Mouse (Mus musculus): ENCODE results near the gene Zap70. TPM values are rescaled to one million over a fixed set of nuclear protein-coding genes. Genes with fewer than 3 reads are reported as not detected.

The Zap70 gene
- polyA plus RNA-seq, 1 experiment from 2014 or later, result 9.0 TPM

DNA sequence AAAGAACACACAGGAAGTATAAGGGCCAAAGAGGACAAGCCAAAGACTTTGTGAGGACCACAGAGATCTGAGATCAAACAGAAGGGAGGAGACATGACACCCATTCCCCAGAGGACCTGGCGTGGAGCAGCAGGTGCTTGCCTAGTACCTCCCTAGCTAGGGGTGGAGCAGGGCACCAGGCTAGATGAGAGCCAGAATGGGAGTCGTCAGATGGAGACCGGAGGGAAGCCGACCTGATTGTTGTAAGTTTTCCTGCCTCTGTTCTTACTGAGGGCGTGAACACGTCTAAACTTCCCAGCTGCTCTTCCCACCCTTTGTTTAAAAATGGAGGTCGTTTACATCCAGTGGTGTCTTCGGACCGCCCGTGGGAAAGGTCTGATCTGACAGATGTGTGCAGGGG lies 5.7 kb downstream of the Zap70 start:
- 39% methylated on average over 10 of the region's 10 CpGs for WGBS
- H3K4me1 ChIP-seq (ENCODE audit: control insufficient read depth, insufficient read depth, low read length), result no peaks in the 10 kb centered on the region
- H3K4me2 ChIP-seq (ENCODE audit: low read depth, low read length), result peak overlapping the region; percentile 12; the same call in 1 of the 2 replicates
- no peaks in the 10 kb centered on the region for H3K36me3 ChIP-seq (ENCODE audit: control insufficient read depth, insufficient read depth)
- no peak overlapping the region for H3K4me3 ChIP-seq (ENCODE audit: low read length)
- no peaks in the 10 kb centered on the region for H3K9me3 ChIP-seq (replicated peaks; ENCODE audit: control insufficient read depth, low read length)
- H3K27me3 ChIP-seq (ENCODE audit: control insufficient read depth, insufficient read depth, low read length), result peaks cover 13% of the 10 kb centered on the region
- no peak overlapping the region for H3K9ac ChIP-seq (ENCODE audit: low read length)
- H3K27ac ChIP-seq (ENCODE audit: low read length), result no peak overlapping the region
- ATAC-seq (replicated peaks; ENCODE audit: extremely low read depth, insufficient read depth, low FRiP score), result peak; percentile 33; the same call in 1 of the 2 replicates

GRCm38 (mm10) chr1:36768786-36769185 lies 7.2 kb downstream of the Zap70 start:
- H3K27ac ChIP-seq (ENCODE audit: low read length), result no peak overlapping the region
- H3K9ac ChIP-seq (ENCODE audit: low read length), result no peak overlapping the region
- H3K4me2 ChIP-seq (ENCODE audit: low read depth, low read length), result no peak overlapping the region
- no peaks in the 10 kb centered on the region for H3K4me1 ChIP-seq (ENCODE audit: control insufficient read depth, insufficient read depth, low read length)
- WGBS, result 66% methylated on average over 5 of the region's 5 CpGs
- ATAC-seq (replicated peaks; ENCODE audit: extremely low read depth, insufficient read depth, low FRiP score), result no peak
- H3K4me3 ChIP-seq (ENCODE audit: low read length), result no peak overlapping the region
- no peaks in the 10 kb centered on the region for H3K36me3 ChIP-seq (ENCODE audit: control insufficient read depth, insufficient read depth)
- peaks cover 13% of the 10 kb centered on the region for H3K27me3 ChIP-seq (ENCODE audit: control insufficient read depth, insufficient read depth, low read length)
- 0 out of 2 replicates have a peak, but pooled peaks cover under 1% of the 10 kb centered on the region for H3K9me3 ChIP-seq (replicated peaks; ENCODE audit: control insufficient read depth, low read length)

GRCm38 (mm10) chr1:36769951-36770350 lies 8.4 kb downstream of the Zap70 start:
- Histone ChIP-seq H3K36me3 (ENCODE audit: control insufficient read depth, insufficient read depth) (no peaks in the 10 kb centered on the region), H3K9ac (ENCODE audit: low read length) (no peak overlapping the region), H3K27ac (ENCODE audit: low read length) (no peak overlapping the region), H3K4me1 (ENCODE audit: control insufficient read depth, insufficient read depth, low read length) (no peaks in the 10 kb centered on the region), H3K4me3 (ENCODE audit: low read length) (no peak overlapping the region), H3K4me2 (ENCODE audit: low read depth, low read length) (no peak overlapping the region), H3K9me3 (replicated peaks; ENCODE audit: control insufficient read depth, low read length) (0 out of 2 replicates have a peak, but pooled peaks cover 3% of the 10 kb centered on the region), H3K27me3 (ENCODE audit: control insufficient read depth, insufficient read depth, low read length) (peaks cover 13% of the 10 kb centered on the region)
- 84% methylated on average over 1 of the region's 1 CpGs for WGBS
- ATAC-seq (replicated peaks; ENCODE audit: extremely low read depth, insufficient read depth, low FRiP score), result no peak

DNA sequence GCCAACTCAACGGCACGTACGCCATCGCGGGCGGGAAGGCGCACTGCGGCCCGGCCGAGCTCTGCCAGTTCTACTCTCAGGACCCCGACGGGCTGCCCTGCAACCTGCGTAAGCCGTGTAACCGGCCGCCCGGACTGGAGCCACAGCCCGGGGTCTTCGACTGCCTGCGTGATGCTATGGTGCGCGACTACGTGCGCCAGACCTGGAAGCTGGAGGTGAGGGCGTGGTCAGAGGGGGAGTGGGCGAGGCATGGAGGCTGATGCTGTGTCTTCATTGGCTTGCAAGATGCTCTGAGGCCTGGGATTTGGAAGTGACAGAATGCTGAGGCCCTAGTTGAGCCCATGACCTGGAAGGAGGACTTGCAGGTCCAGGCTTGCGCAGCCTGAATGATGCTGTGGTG lies 9.4 kb downstream of the Zap70 start:
- H3K4me3 ChIP-seq (ENCODE audit: low read length), result peak overlapping the region; percentile 20
- H3K4me1 ChIP-seq (ENCODE audit: control insufficient read depth, insufficient read depth, low read length), result no peaks in the 10 kb centered on the region
- H3K9ac ChIP-seq (ENCODE audit: low read length), result no peak overlapping the region
- H3K9me3 ChIP-seq (replicated peaks; ENCODE audit: control insufficient read depth, low read length), result peaks cover 8% of the 10 kb centered on the region
- no peak for ATAC-seq (replicated peaks; ENCODE audit: extremely low read depth, insufficient read depth, low FRiP score)
- H3K36me3 ChIP-seq (ENCODE audit: control insufficient read depth, insufficient read depth), result no peaks in the 10 kb centered on the region
- peak overlapping the region; percentile 43 for H3K4me2 ChIP-seq (ENCODE audit: low read depth, low read length)
- peaks cover 13% of the 10 kb centered on the region for H3K27me3 ChIP-seq (ENCODE audit: control insufficient read depth, insufficient read depth, low read length)
- WGBS, result 19% methylated on average over 27 of the region's 27 CpGs
- no peak overlapping the region for H3K27ac ChIP-seq (ENCODE audit: low read length)

DNA sequence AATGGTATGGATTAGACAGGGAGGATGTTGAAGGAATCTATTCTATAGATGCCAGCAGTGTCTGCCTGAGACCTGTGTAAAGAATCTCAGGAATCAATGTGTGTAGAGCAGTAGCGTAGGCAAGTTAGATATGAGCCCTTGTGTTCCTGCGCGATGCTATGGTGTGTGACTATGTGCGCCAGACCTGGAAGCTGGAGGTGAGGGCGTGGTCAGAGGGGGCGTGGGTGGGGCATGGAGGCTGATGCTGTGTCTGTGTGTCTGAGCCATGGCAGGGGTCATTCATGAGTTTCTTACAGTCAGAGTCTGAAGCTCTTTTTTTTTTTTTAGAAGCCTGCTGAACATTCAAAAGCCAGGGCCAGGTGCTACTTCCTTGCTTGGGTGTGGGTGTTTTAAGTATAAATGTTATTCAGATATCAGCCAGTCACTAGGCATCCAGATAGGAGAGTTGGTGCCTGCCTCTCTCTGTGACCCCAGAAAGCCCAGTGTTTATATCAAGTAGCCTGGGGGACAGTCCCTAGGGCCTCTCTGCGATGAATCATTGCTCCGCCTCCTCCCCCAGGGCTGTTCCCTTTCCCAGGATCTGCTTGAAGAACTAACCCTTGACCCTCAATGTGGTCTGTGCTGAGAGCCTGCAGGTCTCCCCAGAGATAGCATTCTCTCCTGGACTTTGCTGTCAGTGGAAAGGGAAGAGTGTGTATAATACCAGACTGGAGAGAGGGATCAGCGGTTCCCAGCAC lies 10.8 kb downstream of the Zap70 start:
- Histone ChIP-seq H3K27ac (ENCODE audit: low read length) (no peak overlapping the region), H3K27me3 (ENCODE audit: control insufficient read depth, insufficient read depth, low read length) (peaks cover 13% of the 10 kb centered on the region), H3K36me3 (ENCODE audit: control insufficient read depth, insufficient read depth) (no peaks in the 10 kb centered on the region), H3K4me3 (ENCODE audit: low read length) (no peak overlapping the region), H3K4me1 (ENCODE audit: control insufficient read depth, insufficient read depth, low read length) (no peaks in the 10 kb centered on the region), H3K9me3 (replicated peaks; ENCODE audit: control insufficient read depth, low read length) (peaks cover 8% of the 10 kb centered on the region), H3K9ac (ENCODE audit: low read length) (no peak overlapping the region), H3K4me2 (ENCODE audit: low read depth, low read length) (no peak overlapping the region)
- 80% methylated on average over 9 of the region's 9 CpGs for WGBS
- ATAC-seq (replicated peaks; ENCODE audit: extremely low read depth, insufficient read depth, low FRiP score), result no peak

DNA sequence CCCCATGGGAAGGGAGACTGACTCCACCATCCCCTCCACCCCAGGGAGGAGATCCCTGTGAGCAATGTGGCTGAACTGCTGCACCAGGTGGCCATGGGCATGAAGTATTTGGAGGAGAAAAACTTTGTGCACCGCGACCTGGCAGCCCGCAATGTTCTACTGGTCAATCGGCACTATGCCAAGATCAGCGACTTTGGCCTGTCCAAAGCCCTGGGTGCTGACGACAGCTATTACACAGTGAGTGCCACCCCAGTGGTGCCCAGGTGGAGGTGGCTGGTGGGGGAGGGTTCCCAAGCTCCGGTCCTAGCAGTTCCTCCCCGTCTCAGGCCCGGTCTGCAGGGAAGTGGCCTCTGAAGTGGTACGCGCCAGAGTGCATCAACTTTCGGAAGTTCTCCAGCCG lies 19.2 kb downstream of the Zap70 start:
- Histone ChIP-seq H3K4me3 (ENCODE audit: low read length) (no peak overlapping the region), H3K36me3 (ENCODE audit: control insufficient read depth, insufficient read depth) (no peaks in the 10 kb centered on the region), H3K9ac (ENCODE audit: low read length) (no peak overlapping the region), H3K4me1 (ENCODE audit: control insufficient read depth, insufficient read depth, low read length) (peaks cover 6% of the 10 kb centered on the region; the same call in 1 of the 2 replicates), H3K27me3 (ENCODE audit: control insufficient read depth, insufficient read depth, low read length) (no peaks in the 10 kb centered on the region), H3K9me3 (replicated peaks; ENCODE audit: control insufficient read depth, low read length) (peaks cover under 1% of the 10 kb centered on the region; the same call in 1 of the 2 replicates), H3K4me2 (ENCODE audit: low read depth, low read length) (no peak overlapping the region), H3K27ac (ENCODE audit: low read length) (no peak overlapping the region)
- no peak for ATAC-seq (replicated peaks; ENCODE audit: extremely low read depth, insufficient read depth, low FRiP score)
- 75% methylated on average over 13 of the region's 13 CpGs for WGBS

DNA sequence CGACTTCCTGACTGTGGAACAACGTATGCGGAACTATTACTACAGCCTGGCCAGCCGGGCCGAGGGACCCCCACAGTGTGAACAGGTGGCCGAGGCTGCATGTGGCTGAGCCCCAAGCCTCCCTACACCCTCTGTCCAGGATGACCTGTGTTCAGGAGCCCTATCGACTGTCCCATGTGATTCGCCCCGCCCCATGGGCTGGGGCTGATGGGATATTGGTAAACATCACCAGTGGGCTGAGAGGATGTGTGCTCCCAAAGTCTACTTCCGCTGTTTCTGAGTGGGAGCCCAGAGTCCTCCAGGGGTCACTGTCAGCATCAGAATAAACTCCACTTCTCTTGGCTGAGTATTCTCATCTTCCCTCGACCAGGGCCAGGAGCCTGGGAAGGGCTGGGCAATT lies 20.9 kb downstream of the Zap70 start:
- 76% methylated on average over 11 of the region's 11 CpGs for WGBS
- Histone ChIP-seq H3K4me3 (ENCODE audit: low read length) (no peak overlapping the region), H3K4me1 (ENCODE audit: control insufficient read depth, insufficient read depth, low read length) (peaks cover 6% of the 10 kb centered on the region; the same call in 1 of the 2 replicates), H3K27me3 (ENCODE audit: control insufficient read depth, insufficient read depth, low read length) (no peaks in the 10 kb centered on the region), H3K27ac (ENCODE audit: low read length) (no peak overlapping the region), H3K9me3 (replicated peaks; ENCODE audit: control insufficient read depth, low read length) (no peaks in the 10 kb centered on the region), H3K36me3 (ENCODE audit: control insufficient read depth, insufficient read depth) (no peaks in the 10 kb centered on the region), H3K9ac (ENCODE audit: low read length) (no peak overlapping the region), H3K4me2 (ENCODE audit: low read depth, low read length) (no peak overlapping the region)
- no peak for ATAC-seq (replicated peaks; ENCODE audit: extremely low read depth, insufficient read depth, low FRiP score)

DNA sequence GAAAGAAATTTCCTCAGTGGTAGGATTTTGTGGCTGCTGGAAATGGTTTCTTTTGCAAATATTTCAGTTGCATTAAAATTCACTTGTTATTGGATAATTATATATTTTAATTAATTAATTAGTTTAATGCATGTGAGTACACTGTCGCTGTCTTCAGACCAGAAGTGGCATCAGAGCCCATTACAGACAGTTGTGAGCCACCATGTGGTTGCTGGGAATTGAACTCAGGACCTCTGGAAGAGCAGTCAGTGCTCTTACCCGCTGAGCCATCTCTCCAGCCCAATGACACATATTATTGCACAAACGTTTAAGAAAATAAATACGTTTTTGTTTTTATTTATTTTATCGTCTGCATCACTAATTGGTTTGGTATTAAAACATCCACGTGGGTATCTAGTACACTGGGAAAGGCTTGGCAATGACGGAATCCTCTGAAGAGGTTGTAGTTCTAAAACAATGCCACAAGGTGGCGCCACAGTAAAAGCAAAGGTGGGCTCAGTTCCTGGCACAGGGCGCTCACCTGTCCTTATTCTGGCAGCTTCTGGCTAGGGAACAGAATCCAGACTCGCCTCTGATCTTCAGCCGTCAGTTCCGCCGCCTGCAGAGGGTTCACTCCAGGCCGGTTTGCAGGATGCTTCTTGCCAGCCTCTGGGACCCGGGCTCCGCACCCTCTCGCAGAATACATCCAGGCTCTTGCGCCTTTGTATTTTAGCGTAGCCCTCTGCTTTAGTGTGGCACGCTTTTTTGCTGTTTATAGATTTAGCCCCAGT lies 23.0 kb downstream of the Zap70 start:
- Histone ChIP-seq H3K9me3 (replicated peaks; ENCODE audit: control insufficient read depth, low read length) (no peaks in the 10 kb centered on the region), H3K9ac (ENCODE audit: low read length) (peak overlapping the region; percentile 59), H3K4me2 (ENCODE audit: low read depth, low read length) (peak overlapping the region; percentile 97), H3K36me3 (ENCODE audit: control insufficient read depth, insufficient read depth) (no peaks in the 10 kb centered on the region), H3K27ac (ENCODE audit: low read length) (no peak overlapping the region), H3K4me3 (ENCODE audit: low read length) (peak overlapping the region; percentile 49), H3K4me1 (ENCODE audit: control insufficient read depth, insufficient read depth, low read length) (peaks cover 6% of the 10 kb centered on the region; the same call in 1 of the 2 replicates), H3K27me3 (ENCODE audit: control insufficient read depth, insufficient read depth, low read length) (no peaks in the 10 kb centered on the region)
- 2% methylated on average over 20 of the region's 20 CpGs for WGBS
- ATAC-seq (replicated peaks; ENCODE audit: extremely low read depth, insufficient read depth, low FRiP score), result peak; percentile 65

- 3% methylated on average over 16 of the region's 16 CpGs for WGBS
- Histone ChIP-seq H3K4me3 (ENCODE audit: low read length) (peak overlapping the region; percentile 49), H3K9ac (ENCODE audit: low read length) (peak overlapping the region; percentile 59), H3K4me2 (ENCODE audit: low read depth, low read length) (peak overlapping the region; percentile 97), H3K36me3 (ENCODE audit: control insufficient read depth, insufficient read depth) (no peaks in the 10 kb centered on the region; the same call in 1 of the 2 replicates), H3K27ac (ENCODE audit: low read length) (no peak overlapping the region), H3K4me1 (ENCODE audit: control insufficient read depth, insufficient read depth, low read length) (peaks cover 6% of the 10 kb centered on the region; the same call in 1 of the 2 replicates), H3K27me3 (ENCODE audit: control insufficient read depth, insufficient read depth, low read length) (no peaks in the 10 kb centered on the region), H3K9me3 (replicated peaks; ENCODE audit: control insufficient read depth, low read length) (no peaks in the 10 kb centered on the region)
- ATAC-seq (replicated peaks; ENCODE audit: extremely low read depth, insufficient read depth, low FRiP score), result no peak
Observed at GRCm38 (mm10) chr1:36785238-36785641, 23.6 kb downstream of the Zap70 start.
